Mouse (Mus musculus): Measurements from ENCODE around the gene Eva1c.

Eva1c gene

DNA sequence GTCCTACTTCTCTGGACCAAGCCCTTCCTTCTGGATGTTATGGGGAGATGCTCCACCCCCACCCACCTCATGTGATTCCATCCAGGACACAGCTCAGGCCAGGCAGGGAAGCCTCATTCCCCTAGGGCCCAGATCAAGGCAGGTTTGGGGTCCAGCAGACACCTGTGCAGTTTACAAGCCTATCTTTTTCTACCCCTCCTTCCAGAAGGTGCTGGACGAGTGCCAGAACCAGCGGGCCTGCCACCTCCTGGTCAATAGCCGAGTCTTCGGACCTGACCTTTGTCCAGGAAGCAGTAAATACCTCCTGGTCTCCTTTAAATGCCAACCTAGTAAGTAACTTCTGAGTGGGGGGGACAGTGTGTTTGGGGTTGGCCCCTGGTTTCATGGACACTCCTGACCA lies 42.8 kb downstream of the Eva1c start:
- no peak for DNase-seq

DNA sequence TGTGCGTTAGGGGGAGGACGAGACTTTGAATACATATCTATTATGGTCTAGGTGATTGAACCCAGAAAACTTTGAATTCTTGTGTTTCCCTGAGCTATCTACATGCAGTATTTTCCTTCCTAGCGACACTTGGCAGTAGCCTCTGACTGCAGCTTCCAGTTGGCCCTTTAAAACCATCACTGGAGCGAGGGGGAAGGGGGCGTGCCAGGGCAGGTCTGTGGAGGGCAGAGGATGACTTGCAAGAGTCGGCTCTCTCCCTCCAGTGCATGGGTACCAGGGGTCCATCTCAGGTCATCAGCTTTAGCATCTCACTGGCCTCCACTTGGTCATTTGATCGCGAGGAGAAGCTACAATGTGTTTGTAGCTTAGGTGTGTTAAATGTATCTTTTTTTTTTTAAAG lies 46.4 kb downstream of the Eva1c start:
- no peak for DNase-seq

DNA sequence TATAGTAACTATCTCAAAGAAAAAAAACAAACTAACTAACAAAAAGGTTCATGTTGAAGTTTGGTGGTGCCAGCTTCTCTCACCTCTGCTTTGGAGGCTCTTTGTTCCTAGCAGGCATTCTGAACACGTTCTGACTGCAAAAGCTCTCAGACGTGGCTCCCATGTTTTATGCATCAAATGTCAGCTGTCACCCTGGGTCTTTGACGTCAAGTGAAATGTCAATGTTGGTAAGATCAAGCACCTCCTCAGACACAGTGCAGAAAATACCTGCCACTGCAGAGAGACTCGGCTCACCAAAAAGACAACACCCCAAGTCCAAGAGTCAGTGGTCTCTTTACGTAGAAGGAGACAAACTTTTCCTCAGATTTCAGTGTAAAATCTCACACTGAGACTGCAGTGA lies 48.0 kb downstream of the Eva1c start:
- no peak for DNase-seq

DNA sequence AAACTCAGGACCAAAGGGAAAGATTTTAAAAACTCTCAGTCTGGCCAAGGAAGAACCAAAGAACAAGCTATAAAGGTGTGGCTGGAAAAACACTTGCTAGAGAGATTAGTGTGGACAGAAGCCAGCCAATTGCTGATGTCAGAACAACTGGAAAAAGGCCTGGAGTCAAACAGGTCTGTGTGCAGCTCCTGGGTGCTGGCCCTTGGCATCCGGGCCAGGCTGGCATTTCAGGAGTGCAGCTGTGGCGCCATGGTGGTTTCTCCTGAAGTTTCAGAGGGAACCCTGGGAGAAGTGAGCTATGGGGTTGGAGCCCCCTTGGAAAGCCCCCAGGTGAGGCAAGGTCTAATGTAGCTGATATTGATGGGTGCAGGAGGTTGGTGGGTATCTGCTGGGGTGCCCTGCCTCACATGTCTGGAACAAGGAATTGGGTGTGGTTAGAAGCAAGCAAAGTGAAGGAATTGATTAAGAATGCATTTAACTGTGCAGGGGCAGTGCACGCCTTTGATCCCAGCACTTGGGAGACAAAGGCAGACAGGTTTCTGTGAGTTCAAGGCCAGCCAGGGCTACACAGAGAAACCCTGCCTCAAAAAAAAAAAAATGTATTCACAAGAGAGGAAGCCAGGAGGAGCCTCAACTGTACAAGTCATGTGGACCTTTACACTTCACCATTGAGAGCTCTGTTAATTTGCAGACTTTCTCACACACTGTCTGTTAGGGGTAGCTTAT lies 51.8 kb downstream of the Eva1c start:
- no peak for DNase-seq

DNA sequence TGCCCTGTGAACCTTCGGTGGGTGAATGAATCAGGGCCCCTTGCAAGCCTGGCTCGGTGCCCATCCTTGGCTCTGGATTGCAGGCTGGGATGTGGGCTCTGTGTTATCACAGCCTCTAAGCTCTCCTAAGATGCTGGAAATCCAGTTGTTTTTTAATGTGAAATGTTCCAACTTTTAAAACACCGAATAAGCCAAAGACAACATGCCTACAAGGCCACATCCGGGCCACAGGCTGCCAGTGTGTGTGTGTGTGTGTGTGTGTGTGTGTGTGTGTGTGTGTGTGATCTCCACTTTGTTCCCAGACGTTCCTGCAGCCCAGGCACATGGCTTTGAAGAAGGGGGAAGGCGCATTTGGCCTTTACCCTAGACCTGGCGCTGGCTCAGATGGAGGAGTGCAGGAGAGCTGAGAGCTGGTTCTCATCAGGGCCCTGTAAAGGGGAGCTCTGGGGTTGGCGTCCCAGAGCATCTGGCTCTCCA lies 56.0 kb downstream of the Eva1c start:
- DNase-seq, result no peak

DNA sequence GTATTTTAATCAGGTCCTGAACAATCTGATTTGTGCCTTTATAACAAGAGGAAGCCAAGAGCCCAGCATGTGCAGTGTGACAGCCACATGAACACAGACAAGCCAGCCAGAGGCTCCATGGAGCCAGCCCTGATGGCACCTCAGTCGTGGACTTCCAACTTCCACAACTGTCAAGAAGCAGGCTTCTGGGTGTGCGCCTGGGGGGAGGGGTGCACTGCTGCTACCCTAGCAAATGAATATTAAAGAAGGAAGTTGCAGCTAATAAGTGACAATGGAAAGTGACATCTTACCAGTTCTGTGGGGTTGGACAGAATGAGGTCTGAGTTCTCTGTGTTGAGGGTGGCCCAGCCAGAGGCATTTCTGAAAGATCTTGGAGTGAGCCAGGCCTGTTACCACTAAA lies 58.8 kb downstream of the Eva1c start:
- no peak for DNase-seq

DNA sequence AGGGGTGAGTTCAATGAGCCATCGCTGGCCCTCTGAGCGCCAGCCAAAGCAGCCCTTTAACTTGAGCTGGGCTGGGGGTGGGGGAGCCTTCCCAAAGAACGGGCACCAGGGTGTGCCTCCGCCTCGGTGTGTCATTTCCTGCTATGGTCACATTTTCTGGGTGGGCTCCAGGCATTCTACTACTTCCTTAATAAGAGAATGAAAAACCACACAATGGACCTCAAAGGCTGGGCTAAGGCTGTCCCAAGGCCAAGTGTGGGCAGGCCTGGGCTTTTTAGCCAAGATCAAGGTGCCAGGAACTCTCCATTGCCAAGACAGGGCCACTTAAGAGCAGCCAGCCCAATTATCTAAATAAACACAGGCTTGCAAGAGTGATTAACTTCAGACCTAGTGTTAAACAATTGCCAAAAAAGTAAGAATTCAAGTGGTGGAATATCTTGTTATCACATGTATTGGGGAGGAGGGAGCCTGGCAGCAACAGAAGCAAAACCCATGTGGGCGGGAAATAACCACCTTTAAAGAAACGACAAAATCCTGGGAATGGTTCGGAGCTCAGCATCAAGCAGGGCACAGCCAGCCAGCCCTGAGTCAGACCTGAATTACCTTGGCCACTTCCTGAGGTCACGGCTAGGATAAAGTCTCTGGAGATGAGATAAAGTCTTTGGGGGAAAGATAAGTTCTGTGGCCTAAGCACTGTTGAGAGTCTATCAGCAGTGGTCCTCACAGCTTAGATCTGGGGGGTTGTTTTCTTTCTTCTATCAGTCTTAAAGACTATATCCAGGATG lies 59.5 kb downstream of the Eva1c start:
- DNase-seq, result no peak

DNA sequence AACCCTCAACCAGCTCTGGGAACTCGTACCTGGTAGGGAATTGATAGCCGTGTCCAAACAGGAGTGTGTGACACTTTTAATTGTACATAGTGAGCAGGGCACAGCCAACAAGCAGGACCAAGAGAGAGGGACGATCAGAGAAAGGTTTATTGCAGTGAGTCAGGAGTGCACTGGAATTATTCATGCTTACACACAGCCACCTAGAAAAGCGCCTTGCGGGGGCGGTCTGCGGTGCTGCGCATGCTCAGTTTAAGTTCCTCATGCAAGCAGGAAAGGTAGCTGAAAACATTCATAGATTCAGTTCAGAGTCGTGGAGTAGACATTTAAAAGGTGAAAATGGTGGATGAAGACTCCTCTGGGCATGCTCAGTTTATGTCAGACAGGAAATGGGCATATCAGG lies 64.2 kb downstream of the Eva1c start:
- no peak for DNase-seq

DNA sequence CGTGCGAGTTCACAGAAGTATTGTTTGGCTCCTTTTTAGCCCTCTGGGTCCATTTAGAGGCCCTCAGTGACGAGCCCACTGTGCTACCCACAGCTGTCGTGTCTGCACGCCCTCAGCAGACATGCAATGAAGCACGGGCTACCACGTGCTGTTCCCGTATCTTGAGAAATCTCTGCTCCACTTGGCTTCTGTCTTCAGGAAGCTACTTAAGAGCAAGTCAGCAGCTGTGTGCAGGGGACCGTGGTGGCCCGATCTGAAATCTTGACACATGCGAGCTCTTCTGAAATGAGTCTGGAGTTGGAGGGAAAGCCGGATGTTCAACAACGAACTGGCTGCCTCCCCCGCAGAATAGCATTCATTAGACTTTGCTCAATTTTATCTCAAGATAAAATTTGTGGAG lies 65.1 kb downstream of the Eva1c start:
- no peak for DNase-seq

DNA sequence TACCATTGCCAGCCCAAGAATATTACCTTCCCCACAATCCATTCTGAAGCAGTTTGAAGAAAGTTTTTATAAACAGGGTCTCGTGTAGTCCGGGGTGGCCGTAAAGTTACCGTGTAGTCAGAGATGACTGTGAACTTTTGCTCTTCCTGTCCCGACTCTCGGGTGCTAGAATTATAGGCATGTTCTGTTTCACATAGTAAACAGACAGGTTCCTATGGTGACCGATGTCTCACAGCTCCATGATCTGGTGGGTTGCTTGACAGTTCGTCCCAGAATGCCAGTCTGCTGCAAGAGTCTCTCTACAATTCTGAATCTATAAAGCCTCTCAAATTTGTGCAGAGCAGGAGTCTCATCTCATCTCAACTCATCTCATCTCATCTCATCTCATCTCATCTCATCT lies 65.6 kb downstream of the Eva1c start:
- no peak for DNase-seq

DNA sequence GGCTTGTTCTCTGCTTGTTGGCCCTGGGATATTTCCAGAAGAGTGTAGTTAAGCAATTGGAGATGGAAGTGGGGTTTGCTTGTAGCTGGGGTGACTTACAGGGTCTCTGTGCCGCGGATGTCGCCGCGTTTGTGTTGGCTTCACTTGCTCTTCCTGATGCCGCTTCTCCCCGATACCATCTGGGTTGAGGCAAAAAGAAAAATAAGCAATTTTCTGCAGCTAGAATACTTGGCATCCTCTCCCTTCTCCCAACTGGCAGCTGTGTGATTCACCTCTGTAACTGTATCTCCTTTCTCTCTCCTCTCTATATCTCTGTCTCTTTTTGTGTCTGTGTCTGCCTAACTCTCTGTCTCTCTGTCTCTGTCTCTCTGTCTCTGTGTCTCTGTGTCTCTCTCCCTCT lies 66.5 kb downstream of the Eva1c start:
- DNase-seq, result no peak

DNA sequence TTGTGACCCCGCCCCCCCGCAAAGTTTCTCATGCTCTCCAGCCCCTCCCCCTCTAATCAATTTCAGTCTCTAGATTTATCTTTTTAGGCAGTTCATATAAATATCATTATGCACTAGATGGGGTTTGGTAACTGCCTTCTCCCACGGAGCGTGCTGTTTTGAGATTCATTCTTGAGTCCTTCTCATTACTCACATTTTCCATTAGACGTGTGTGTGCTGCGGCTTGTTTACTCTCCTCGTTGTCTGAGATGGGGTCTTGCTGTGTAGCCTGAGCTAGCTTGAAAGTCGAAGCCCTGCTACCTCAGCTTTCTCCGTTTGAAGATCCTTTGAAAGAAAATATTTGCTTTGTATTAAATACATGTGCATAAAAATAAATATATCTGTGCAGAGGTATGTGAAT lies 67.3 kb downstream of the Eva1c start:
- DNase-seq, result no peak

DNA sequence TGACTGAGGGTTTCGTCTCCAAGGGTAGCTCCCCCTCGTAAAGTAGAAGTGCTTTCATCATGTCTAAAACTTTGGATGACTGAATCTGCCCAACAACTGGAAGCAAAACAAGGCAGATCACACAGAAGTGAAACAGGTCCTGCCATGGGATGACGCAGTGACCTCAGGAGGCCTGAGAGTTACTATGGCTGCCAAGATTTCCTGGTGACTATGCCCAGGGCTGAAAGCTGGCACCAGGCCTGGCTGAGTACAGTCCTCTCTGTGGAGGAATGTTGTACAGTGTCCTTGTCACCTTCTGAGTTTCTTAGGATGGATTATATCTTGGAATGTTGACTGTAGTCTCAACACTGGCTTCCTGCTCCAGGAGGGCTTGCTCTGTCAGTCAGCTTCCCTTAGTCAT lies 71.1 kb downstream of the Eva1c start:
- no peak for DNase-seq

DNA sequence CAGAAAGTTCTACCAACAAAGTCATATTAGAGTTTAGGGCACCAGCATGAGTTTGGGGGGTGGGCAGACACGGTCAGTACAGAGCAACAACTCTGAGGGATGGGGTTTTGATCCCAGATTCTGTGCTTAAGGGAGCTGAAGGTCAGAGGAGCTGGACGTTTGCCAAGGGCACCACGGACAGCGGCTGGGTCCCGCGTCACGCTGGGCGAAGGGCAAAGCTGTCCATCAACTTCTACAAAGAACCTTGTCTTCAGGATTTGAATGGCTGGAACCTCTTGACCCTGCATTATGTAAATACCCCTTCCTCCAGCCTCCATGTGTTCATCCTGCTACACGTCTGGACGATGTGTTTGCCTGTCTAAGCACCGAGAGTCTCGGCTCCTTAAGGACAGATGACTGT lies 73.0 kb downstream of the Eva1c start:
- DNase-seq, result no peak

DNA sequence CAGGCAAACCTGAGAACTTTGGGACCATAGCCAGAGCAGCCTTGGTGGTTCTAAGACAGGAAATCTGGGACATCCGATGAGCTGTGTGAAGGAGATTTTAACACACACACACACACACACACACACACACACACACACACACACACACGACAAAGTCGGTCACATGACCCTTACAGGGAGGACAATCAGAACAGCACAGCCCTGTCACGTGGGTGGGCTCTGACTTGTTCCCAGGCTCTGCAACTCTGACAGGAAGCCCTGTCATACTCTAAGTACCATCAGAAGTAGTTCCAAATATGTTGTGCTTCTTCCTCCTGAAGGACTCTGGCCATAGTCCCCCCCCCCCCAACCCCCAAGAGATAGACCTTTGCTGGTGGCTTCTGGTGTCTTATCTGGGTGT lies 74.8 kb downstream of the Eva1c start:
- DNase-seq, result no peak

DNA sequence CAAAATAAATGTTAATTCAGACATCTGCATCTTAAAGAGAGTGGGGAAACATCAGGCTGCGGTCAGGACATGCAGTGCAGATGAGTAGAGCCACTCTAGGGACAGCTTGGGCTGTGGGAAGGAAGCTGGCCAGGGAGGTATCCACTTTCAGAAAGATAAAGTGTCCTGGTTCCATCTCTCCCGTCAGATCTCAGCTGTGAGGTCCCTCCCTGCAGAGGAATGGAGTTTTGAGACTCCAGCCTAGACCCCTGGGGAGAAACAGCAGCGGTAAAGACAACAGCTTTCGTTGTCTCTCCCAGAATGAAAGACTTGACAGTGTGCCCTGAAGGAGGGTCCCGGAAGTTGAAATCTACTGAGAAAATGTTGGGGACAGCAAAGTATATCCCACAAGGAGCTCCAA lies 76.8 kb downstream of the Eva1c start:
- DNase-seq, result no peak

DNA sequence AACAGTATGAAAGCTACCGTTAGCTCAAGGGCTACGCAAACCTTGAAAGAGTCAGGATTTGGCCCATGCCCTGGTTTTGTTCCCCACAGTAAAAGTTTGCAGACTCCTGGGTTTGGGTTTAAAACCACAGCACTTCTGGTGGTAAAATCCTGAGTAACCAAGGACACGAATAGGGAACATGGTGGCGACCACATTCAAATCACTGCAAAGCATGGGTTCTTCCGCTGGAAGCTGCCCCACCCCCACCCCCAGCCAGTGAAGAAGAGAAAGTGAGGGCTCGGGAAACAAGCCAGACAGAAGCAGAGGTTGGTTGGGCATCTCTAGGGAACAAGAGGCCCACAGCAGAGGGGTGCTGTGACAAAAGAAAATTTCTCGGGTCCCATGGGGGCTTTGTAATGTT lies 80.7 kb downstream of the Eva1c start:
- DNase-seq, result no peak

DNA sequence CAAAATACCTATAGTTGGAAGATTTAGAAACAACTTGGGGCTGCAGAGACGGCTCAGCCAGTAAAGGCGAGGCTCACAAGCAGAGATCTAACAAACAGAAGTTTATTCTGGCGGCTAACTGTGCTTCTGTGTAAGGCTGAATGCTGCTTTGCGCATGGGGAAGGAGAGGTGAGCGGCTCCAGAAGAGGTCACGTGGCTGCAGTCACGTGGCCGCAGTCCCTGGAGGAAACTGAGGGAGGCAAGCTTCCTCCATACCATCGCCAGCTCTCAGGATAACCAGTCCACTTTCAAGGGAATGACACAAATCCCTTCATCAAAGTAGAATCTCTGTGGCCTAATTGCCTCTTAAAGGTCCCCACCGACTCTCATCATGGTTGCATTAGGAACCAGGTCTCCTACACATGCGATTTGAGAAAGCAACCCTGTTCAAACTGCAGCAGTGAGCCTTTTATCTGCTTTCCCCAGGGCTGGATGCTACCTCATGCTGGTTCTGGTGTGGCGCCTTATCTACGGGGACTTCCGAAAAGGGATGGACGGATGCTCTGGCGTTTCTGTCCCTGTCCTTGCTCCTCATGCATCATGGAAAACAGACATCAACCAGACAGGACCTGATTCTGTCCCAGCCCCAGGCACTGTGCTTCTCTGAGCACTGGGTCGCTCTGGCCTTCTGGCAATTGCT lies 84.5 kb downstream of the Eva1c start:
- DNase-seq, result no peak

DNA sequence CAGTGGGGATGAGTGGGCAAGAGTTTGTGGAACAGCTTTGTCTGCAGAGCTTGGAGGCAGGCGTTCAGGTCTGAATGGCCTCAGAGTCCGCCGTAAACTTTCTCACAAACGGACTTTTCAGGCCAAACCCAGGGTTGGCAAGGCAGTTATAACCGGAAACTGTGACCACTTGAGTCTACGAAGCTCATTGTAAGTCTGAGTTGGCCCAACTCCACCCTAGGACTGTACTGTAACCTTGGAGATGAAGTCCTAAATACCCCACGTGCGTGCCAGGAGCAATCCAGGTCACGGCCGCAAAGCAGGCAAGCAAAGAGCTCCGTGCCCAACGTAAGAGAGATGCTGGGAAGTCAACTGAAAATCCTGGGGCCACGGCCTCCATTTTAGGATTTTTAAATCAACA lies 85.2 kb downstream of the Eva1c start:
- no peak for DNase-seq

DNA sequence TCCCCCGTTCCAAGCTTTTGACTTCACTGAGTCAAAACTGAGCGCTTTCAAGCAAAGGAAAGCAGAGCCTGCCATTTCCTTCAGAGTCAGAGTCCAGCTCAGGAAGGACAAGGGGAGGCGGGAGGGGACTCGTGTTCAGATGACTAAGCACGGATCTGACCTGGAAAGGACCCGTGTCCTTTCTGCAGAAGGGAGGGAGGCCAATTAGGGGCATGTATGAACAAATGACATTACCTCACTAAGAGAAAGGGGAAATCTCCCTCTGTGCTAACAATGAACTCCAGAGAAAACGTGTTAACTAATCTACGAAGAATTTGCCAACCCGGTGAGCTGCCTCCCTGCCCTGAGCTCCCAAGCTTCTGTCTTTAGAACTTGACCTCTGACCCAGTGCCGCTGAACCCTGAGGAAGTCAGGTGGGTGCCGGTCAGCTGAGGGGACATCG lies 89.5 kb downstream of the Eva1c start:
- no peak for DNase-seq

DNA sequence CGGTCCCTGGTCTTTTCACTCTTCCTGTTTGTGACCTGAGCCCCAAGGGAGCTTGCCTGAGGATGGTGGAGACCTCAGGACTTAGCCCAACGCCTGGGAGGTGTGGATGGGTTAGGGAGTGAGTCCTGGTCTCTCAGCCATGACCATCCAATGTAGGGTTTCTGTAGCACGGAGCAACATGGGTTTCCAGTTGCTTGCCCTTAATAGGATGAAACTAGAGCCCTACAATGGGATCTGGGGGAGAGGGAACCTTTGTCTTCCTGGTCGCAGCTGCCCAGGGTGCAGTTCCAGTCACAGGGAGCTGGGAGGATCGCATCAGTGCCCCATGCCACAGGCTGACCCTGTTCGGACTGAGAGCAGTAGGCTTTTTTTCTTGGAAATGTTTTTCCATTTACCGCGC lies 90.6 kb downstream of the Eva1c start:
- no peak for DNase-seq

DNA sequence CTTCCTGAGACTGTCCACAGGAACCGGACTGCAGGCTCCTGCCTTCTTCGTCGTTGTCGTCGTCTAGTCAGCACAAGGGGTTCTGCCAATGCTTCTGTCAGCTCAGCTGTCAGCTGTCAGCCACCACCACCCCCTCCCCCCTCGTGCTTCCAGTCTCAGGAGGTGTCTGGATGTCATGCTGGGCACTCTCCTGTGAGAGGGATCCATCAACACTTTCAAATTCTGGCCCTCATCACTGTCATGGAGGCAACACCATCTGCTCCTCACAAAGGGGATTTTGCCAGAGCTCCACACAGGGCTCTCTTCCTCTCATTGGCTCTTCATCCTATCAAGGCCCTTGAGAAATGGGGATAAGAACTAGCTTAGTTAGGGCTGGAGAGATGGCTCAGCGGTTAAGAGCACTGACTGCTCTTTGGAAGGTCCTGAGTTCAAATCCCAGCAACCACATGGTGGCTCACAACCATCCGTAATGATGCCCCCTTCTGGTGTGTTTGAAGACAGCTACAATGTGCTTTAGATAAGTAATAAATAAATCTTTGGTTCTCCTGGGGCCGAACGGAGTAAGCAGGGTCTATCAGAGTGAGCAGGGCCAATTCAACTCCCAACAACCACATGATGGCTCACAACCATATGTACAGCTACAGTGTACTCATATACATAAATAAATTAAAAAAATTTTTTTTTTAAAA lies 95.1 kb downstream of the Eva1c start:
- no peak for DNase-seq

DNA sequence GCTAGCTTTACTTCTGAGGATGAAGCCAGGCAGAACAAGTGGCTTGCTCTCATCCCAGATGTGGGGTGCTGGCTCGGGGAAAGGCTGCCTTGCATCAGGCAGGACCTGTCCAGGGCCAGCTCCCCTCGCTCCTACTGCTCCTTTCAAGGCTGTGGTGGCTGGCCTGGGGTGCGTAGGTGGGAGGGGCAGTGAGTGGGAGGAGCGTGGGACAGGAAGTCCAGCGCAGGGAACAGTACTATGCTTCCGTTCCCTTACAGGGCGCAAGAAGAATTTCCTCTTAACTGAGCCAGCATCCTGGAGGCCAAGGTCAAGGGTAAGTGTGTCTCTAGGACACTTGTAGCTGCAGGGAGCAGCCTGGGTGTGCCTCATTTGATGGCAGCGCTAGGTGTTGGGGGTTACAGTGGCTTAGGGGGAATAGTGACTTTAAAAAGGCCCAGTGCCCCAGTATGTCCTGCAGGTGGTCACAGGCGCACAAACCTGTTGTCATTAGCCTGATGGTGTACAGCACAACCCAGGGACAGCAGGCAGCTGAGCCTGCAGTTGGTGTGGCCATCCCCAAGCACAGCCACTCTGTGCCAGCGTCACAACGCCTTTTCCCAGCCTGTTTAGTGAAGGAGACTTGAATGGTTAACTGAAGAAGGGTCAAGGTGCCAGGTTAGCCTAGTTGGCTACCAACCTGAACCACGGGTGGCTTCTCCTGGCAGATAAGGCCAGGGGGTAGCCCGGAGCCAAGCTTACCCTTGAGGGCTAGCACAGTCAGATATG lies 98.3 kb downstream of the Eva1c start:
- no peak for DNase-seq

Data from B cell, adult 2 months (primary cell).